Mouse (Mus musculus) stomach, embryonic 16.5 days (tissue): ENCODE results near the gene Myadml2. TPM values are rescaled to one million over a fixed set of nuclear protein-coding genes. Genes with fewer than 3 reads are reported as not detected.

Experiments
- ATAC-seq: fragments of 200-750 bp; cut with Nextera tagmentation; 2 replicates; pipeline ENCODE4 v1.8.0; 2017; ENCODE audit warnings: moderate number of reproducible peaks, moderate TSS enrichment; ENCODE audit not compliant: insufficient read depth, low FRiP score
- H3K27ac ChIP-seq: fragments of 300-500 bp; sonication (generic); 2 replicates; pipeline ENCODE4 v1.5.1; 2014; ENCODE audit warnings: low read length
- H3K27me3 ChIP-seq: fragments of 300-500 bp; sonication (generic); 2 replicates; pipeline ENCODE4 v1.6.1; 2014; ENCODE audit warnings: low read length, control low read depth, mixed read lengths; ENCODE audit not compliant: control insufficient read depth, insufficient read depth
- H3K36me3 ChIP-seq: fragments of 300-500 bp; sonication (generic); 2 replicates; pipeline ENCODE4 v1.6.1; 2014; ENCODE audit warnings: low read length; ENCODE audit not compliant: control insufficient read depth, insufficient read depth
- H3K4me1 ChIP-seq: fragments of 300-500 bp; sonication (generic); 2 replicates; pipeline ENCODE4 v1.6.1; 2014; ENCODE audit warnings: low read length, control low read depth, mixed read lengths; ENCODE audit not compliant: control insufficient read depth, insufficient read depth
- H3K4me2 ChIP-seq: fragments of 300-500 bp; sonication (generic); 2 replicates; pipeline ENCODE4 v1.6.1; 2014; ENCODE audit warnings: low read depth, low read length, mixed read lengths
- H3K4me3 ChIP-seq: fragments of 300-500 bp; sonication (generic); replicated peaks from 2 replicates; pipeline ENCODE4 v1.5.1; 2014; ENCODE audit warnings: mild to moderate bottlenecking, low read length
- H3K9ac ChIP-seq: fragments of 300-500 bp; sonication (generic); 2 replicates; pipeline ENCODE4 v1.6.1; 2014; ENCODE audit warnings: low read length
- H3K9me3 ChIP-seq: fragments of 300-500 bp; sonication (generic); replicated peaks from 2 replicates; pipeline ENCODE4 v1.6.1; 2016; ENCODE audit warnings: low read length, control low read depth; ENCODE audit not compliant: control insufficient read depth
- WGBS: fragments of 180-500 bp; shearing (Covaris S2); extraction: QIAGEN DNeasy Blood & Tissue Kit; methylation state at CpG from one replicate; pipeline ENCODE4 v1.1.7; 2014; 5-methylcytosine and 5-hydroxymethylcytosine counted together
- microRNA-seq: library from miRNA; unstranded; fragments of <30 nt; microRNA quantifications from one replicate; pipeline ENCODE4, GENCODE M21; 2016
- polyA plus RNA-seq: library from polyadenylated mRNA; unstranded; fragments of >200 nt; fragmentation: Nextera tagmentation; extraction: Ambion mirVana; gene quantifications from 2 replicates; pipeline ENCODE4 v1.2.1, GENCODE M21; 2015

Myadml2 gene
- polyA plus RNA-seq, 1 experiment from 2014 or later, result 1.4 TPM

DNA sequence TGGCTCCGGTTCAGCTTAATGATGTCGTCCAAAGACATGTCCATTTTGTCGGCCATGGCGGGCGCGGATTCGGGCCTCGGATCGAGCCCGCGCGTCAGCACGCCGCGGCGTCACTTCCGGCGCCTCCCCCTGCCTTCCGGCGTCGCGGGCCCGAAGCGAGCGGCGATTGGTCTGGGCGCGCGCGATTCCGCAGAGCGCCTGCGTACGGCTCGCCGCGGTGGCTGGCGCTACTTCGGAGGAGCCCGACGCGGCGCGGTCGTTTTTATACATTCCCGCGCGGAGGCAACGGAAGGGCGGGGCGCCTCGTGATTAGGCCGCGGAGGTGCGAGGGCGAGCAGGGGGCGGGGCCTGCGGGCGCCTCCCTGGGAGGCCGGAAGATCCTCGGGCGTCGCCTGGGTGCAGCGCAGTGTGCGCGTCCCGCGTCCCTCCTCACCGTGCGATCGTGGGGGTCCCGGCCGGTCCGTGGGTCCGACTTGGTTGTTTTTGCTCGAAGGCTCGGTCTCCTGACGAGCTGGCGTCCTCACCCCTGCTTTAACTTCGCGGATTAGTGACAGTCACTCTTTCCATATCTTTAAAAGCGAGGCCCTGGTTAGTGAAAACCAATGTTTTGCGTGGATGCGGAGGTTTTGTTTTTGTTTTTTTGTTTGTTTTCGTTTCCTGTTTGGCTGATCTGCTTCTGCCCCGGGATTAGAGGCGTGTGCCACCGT, 49.5 kb downstream of the Myadml2 start, which contains the start of the genes Alyref and Anapc11:
Gene Alyref (minus strand): TSS at position 83 of the 707 bp plus-strand sequence.
Gene Anapc11 (plus strand): TSS at position 139 of the 707 bp plus-strand sequence.
- H3K27ac ChIP-seq, result peak within 1 kb of the TSS; percentile 90
- H3K9ac ChIP-seq, result peak within 1 kb of the TSS; percentile 100
- under 1% methylated on average over 83 of the region's 88 CpGs for WGBS
- H3K4me3 ChIP-seq, result peak within 1 kb of the TSS; percentile 96
- ATAC-seq, result peak; percentile 98
- H3K4me1 ChIP-seq, result peaks cover 25% of the 10 kb centered on the region
- H3K9me3 ChIP-seq, result no peaks in the 10 kb centered on the region
- H3K27me3 ChIP-seq, result no peaks in the 10 kb centered on the region
- H3K4me2 ChIP-seq, result peak within 1 kb of the TSS; percentile 94
- peaks cover 32% of the 10 kb centered on the region for H3K36me3 ChIP-seq

DNA sequence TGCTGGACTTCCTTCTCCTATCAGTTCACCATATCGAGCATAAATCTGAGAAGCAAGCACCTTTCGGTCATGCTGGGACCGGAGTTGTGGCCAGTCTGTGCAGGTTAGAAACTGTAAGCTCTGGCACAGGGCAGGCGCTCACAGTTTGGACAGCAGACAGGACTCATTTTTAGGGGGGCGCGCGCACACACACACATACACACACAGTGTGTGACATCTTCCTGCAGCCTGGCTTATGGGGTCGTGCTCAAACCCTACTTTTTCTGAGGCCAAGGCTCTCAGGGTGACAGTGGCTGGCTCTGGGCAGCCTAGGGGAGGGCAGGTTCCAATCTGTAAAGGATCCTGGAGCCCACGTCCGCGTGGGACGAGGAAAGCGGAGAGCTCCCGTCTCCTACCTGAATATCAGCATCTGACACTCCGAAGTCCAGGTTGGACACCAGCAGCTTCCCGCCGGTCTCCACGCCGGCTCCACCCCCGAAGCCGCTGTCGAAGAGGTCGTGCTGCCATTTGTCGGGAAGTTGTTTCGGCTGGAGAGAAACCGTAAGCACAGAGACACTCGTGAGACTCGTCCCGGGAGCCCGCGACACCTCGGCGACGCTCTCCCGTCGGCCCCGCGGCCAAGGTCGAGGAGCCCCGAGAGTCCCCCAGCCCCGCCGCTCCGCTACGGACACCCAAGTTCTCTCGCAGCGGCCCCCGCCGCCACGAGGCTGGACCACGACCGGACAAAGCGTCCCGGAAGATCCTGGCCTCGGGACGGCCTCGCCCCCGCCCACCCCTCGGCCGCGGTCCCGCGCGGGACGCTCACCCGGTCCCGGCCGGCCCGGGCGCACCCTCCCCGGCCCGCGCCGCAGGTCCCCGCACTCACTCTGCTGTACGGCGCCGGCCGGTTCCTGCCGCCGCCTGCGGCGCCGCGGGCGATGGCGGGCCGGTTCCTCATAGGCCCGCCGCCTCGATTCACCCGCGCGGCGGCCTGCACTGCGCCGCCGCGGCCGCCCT, 50.4 kb downstream of the Myadml2 start:
- WGBS, result 2% methylated on average over 99 of the region's 99 CpGs
- H3K36me3 ChIP-seq, result peaks cover 26% of the 10 kb centered on the region

More for the DNA sequence above, 50.4 kb downstream of the Myadml2 start:
- H3K4me2 ChIP-seq, result peak overlapping the region; percentile 94
- H3K9ac ChIP-seq, result peak overlapping the region; percentile 100
- H3K9me3 ChIP-seq, result no peaks in the 10 kb centered on the region
- peak overlapping the region; percentile 96 for H3K4me3 ChIP-seq
- H3K27ac ChIP-seq, result peak overlapping the region; percentile 90
- H3K4me1 ChIP-seq, result peaks cover 25% of the 10 kb centered on the region
- peak; percentile 5 for ATAC-seq
- H3K27me3 ChIP-seq, result no peaks in the 10 kb centered on the region

Small RNAs within 50 kb of the gene (microRNA-seq; reads per million reads assigned to microRNA genes)
- 1.8 reads per million, percentile 5 among the genes with 10 or more reads in this experiment for gene Mir6936

Other genes with a start within 250 kb of the Myadml2 start
- gene Nploc4, start 210.4 kb downstream of the Myadml2 start, polyA plus RNA-seq, result 22.8 and 23.5 TPM in 2 replicates
- not detected in 2 replicates for gene Tspan10, start 205.5 kb downstream of the Myadml2 start, polyA plus RNA-seq
- 0.30 and 0.57 TPM in 2 replicates for gene Pde6g, start 194.7 kb downstream of the Myadml2 start, polyA plus RNA-seq
- gene Oxld1, start 190.1 kb downstream of the Myadml2 start, polyA plus RNA-seq, result 14.0 TPM in 2 replicates
- gene Ccdc137, start 190.0 kb downstream of the Myadml2 start, polyA plus RNA-seq, result 28.9 and 33.7 TPM in 2 replicates
- gene Arl16, start 180.6 kb downstream of the Myadml2 start, polyA plus RNA-seq, result 35.6 and 38.1 TPM in 2 replicates
- 140 and 145 TPM in 2 replicates for gene Mrpl12, start 163.5 kb downstream of the Myadml2 start, polyA plus RNA-seq
- gene Slc25a10, start 156.3 kb downstream of the Myadml2 start, polyA plus RNA-seq, result 73.9 and 75.8 TPM in 2 replicates
- 2.2 and 3.0 TPM in 2 replicates for gene Gcgr, start 117.5 kb downstream of the Myadml2 start, polyA plus RNA-seq
- 152 and 171 TPM in 2 replicates for gene Mcrip1, start 98.4 kb downstream of the Myadml2 start, polyA plus RNA-seq
- 2.9 TPM in 1 of 2 replicates, not detected in the other for gene Ppp1r27, start 97.0 kb downstream of the Myadml2 start, polyA plus RNA-seq
- gene P4hb, start 74.9 kb downstream of the Myadml2 start, polyA plus RNA-seq, result 1,026 and 1,183 TPM in 2 replicates
- 543 and 584 TPM in 2 replicates for gene Arhgdia, start 66.5 kb downstream of the Myadml2 start, polyA plus RNA-seq
- gene Alyref, start 49.8 kb downstream of the Myadml2 start, polyA plus RNA-seq, result 37.0 and 55.5 TPM in 2 replicates
- gene Anapc11, start 49.7 kb downstream of the Myadml2 start, polyA plus RNA-seq, result 176 and 181 TPM in 2 replicates
- gene Npb, start 39.7 kb downstream of the Myadml2 start, polyA plus RNA-seq, result 14.9 and 19.1 TPM in 2 replicates
- gene Pcyt2, start 30.2 kb downstream of the Myadml2 start, polyA plus RNA-seq, result 185 and 197 TPM in 2 replicates
- 36.6 and 37.7 TPM in 2 replicates for gene Sirt7, start 22.9 kb downstream of the Myadml2 start, polyA plus RNA-seq
- 19.5 and 22.1 TPM in 2 replicates for gene Mafg, start 14.6 kb downstream of the Myadml2 start, polyA plus RNA-seq
- gene Pycr1, start 4.4 kb downstream of the Myadml2 start, polyA plus RNA-seq, result 37.8 and 38.0 TPM in 2 replicates
- gene Notum, start 13.0 kb upstream of the Myadml2 start, polyA plus RNA-seq, result 2.1 and 2.5 TPM in 2 replicates
- 102 and 104 TPM in 2 replicates for gene Aspscr1, start 24.8 kb upstream of the Myadml2 start, polyA plus RNA-seq
- 138 and 153 TPM in 2 replicates for gene Cenpx, start 65.6 kb upstream of the Myadml2 start, polyA plus RNA-seq
- 59.1 and 62.9 TPM in 2 replicates for gene Lrrc45, start 65.8 kb upstream of the Myadml2 start, polyA plus RNA-seq
- gene Rac3, start 73.3 kb upstream of the Myadml2 start, polyA plus RNA-seq, result 34.6 and 35.3 TPM in 2 replicates
- gene Dcxr, start 79.1 kb upstream of the Myadml2 start, polyA plus RNA-seq, result 43.0 and 46.0 TPM in 2 replicates
- gene Cbr2, start 84.0 kb upstream of the Myadml2 start, polyA plus RNA-seq, result 112 and 150 TPM in 2 replicates
- 3.9 and 8.1 TPM in 2 replicates for gene Hmga1b, start 114.6 kb upstream of the Myadml2 start, polyA plus RNA-seq
- 41.1 and 43.8 TPM in 2 replicates for gene Rfng, start 136.0 kb upstream of the Myadml2 start, polyA plus RNA-seq
- 166 and 167 TPM in 2 replicates for gene Gps1, start 136.1 kb upstream of the Myadml2 start, polyA plus RNA-seq
- 60.6 and 69.3 TPM in 2 replicates for gene Dus1l, start 148.2 kb upstream of the Myadml2 start, polyA plus RNA-seq
- gene Fasn, start 176.4 kb upstream of the Myadml2 start, polyA plus RNA-seq, result 51.9 and 55.3 TPM in 2 replicates